Mouse (Mus musculus) hindbrain, embryonic 11.5 days (tissue): ENCODE data around the gene Acot8. TPM values are rescaled to one million over a fixed set of nuclear protein-coding genes. Genes with fewer than 3 reads are reported as not detected.

ENCODE experiments used
- ATAC-seq: fragments of 200-750 bp; cut with Nextera tagmentation; 2 replicates; pipeline ENCODE4 v1.8.0; 2017; ENCODE audit warnings: mild to moderate bottlenecking, moderate TSS enrichment, moderate library complexity; ENCODE audit not compliant: low FRiP score
- DNase-seq: peaks from one replicate; pipeline ENCODE4 v3.0.0-alpha.2; 2015; ENCODE audit warnings: low spot score
- H3K27ac ChIP-seq: fragments of 300-500 bp; sonication (generic); 2 replicates; pipeline ENCODE4 v1.5.1; 2014; ENCODE audit warnings: mild to moderate bottlenecking, low read depth, low read length
- H3K27me3 ChIP-seq: fragments of 300-500 bp; sonication (generic); 2 replicates; pipeline ENCODE4 v1.6.1; 2014; ENCODE audit warnings: mild to moderate bottlenecking, low read length, moderate library complexity, mixed read lengths; ENCODE audit not compliant: control insufficient read depth, insufficient read depth
- H3K36me3 ChIP-seq: fragments of 300-500 bp; sonication (generic); 2 replicates; pipeline ENCODE4 v1.6.1; 2014; ENCODE audit warnings: mild to moderate bottlenecking, low read length, moderate library complexity, mixed read lengths; ENCODE audit not compliant: control insufficient read depth, insufficient read depth
- H3K4me1 ChIP-seq: fragments of 300-500 bp; sonication (generic); replicated peaks from 2 replicates; pipeline ENCODE4 v1.6.1; 2014; ENCODE audit warnings: low read length, mixed read lengths; ENCODE audit not compliant: control insufficient read depth, insufficient read depth
- H3K4me2 ChIP-seq: fragments of 300-500 bp; sonication (generic); replicated peaks from 2 replicates; pipeline ENCODE4 v1.6.1; 2014; ENCODE audit warnings: mild to moderate bottlenecking, low read depth, low read length
- H3K4me3 ChIP-seq: fragments of 300-500 bp; sonication (generic); 2 replicates; pipeline ENCODE4 v1.5.1; 2014; ENCODE audit warnings: low read depth, low read length
- H3K9ac ChIP-seq: fragments of 300-500 bp; sonication (generic); 2 replicates; pipeline ENCODE4 v1.6.1; 2014; ENCODE audit warnings: low read depth, low read length
- H3K9me3 ChIP-seq: fragments of 300-500 bp; sonication (generic); 2 replicates; pipeline ENCODE4 v1.6.1; 2016; ENCODE audit warnings: low read length; ENCODE audit not compliant: control insufficient read depth
- WGBS: fragments of 180-500 bp; shearing (Covaris S2); extraction: QIAGEN DNeasy Blood & Tissue Kit; methylation state at CpG from one replicate; pipeline ENCODE4 v1.1.7; 2014; 5-methylcytosine and 5-hydroxymethylcytosine counted together
- polyA plus RNA-seq: library from polyadenylated mRNA; unstranded; fragments of >200 nt; fragmentation: Nextera tagmentation; extraction: Ambion mirVana; gene quantifications from 2 replicates; pipeline ENCODE4 v1.2.1, GENCODE M21; 2014

The Acot8 gene
- polyA plus RNA-seq, 1 experiment from 2014 or later = 11.9 TPM

GRCm38 (mm10) chr2:164817703-164818102, 13.0 kb upstream of the Acot8 start:
- no peak overlapping the region for H3K4me3 ChIP-seq
- no peak for ATAC-seq
- no peak overlapping the region for H3K9ac ChIP-seq
- no peak overlapping the region for H3K4me2 ChIP-seq
- peak; percentile 18 for DNase-seq
- H3K4me1 ChIP-seq = peaks cover 3% of the 10 kb centered on the region; the same call in 1 of the 2 replicates
- H3K27ac ChIP-seq = no peak overlapping the region
- H3K27me3 ChIP-seq = no peaks in the 10 kb centered on the region
- WGBS = 63% methylated on average over 5 of the region's 5 CpGs
- H3K9me3 ChIP-seq = no peaks in the 10 kb centered on the region
- H3K36me3 ChIP-seq = no peaks in the 10 kb centered on the region

DNA sequence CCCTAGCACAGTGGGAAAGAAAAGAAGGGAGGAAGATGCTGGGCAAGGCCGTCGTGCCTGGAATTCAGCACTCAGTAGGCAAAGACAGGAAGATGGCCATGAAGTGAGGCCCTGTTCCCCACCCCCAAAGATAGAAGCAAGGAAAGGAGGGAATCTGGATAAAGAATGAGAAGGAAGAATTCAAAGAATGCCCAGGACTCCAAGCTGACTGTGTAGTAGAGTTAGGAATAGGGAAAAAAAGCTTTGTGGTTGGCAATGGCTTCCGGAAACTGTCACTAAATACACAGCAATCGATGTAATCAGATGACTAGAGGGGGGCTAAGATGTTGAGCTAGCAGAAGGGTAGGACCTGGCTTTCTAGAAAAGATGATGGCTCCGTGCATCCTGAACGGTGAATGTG, 12.5 kb upstream of the Acot8 start:
- WGBS = 89% methylated on average over 6 of the region's 6 CpGs
- H3K9me3 ChIP-seq = no peaks in the 10 kb centered on the region
- no peak overlapping the region for H3K4me2 ChIP-seq
- no peak overlapping the region for H3K9ac ChIP-seq
- H3K4me1 ChIP-seq = peaks cover under 1% of the 10 kb centered on the region; the same call in 1 of the 2 replicates
- H3K4me3 ChIP-seq = no peak overlapping the region
- no peak overlapping the region for H3K27ac ChIP-seq
- H3K36me3 ChIP-seq = no peaks in the 10 kb centered on the region
- DNase-seq (no peak), ATAC-seq (no peak)
- no peaks in the 10 kb centered on the region for H3K27me3 ChIP-seq

DNA sequence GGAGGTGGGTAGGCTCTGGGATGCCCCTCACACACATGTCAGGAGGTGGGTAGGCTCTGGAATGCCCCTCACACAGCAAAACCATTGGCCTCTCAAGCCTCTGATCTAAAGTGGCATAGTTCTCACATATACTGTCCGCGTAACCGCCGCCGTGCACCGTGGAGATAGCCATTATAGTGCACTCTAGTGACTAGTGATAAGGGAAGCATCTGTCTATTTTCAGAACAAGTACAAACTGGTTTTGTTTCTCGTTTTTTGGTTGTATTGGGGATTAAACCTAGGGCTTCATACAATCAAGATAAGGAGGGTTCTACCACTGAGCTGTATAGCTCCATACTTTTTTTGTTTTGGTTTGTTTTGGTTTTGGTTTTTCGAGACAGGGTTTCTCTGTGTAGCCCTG, 11.1 kb upstream of the Acot8 start:
- Histone ChIP-seq H3K27me3 (no peaks in the 10 kb centered on the region), H3K27ac (no peak overlapping the region), H3K36me3 (no peaks in the 10 kb centered on the region), H3K9me3 (no peaks in the 10 kb centered on the region), H3K9ac (no peak overlapping the region), H3K4me2 (no peak overlapping the region), H3K4me3 (no peak overlapping the region), H3K4me1 (no peaks in the 10 kb centered on the region)
- no peak for ATAC-seq
- 92% methylated on average over 8 of the region's 8 CpGs for WGBS
- no peak for DNase-seq

- ATAC-seq (no peak), DNase-seq (no peak)
- H3K4me1 ChIP-seq = no peaks in the 10 kb centered on the region
- 89% methylated on average over 5 of the region's 5 CpGs for WGBS
- no peaks in the 10 kb centered on the region for H3K9me3 ChIP-seq
- H3K27ac ChIP-seq = no peak overlapping the region
- H3K4me2 ChIP-seq = no peak overlapping the region
- no peaks in the 10 kb centered on the region for H3K27me3 ChIP-seq
- no peak overlapping the region for H3K9ac ChIP-seq
- no peak overlapping the region for H3K4me3 ChIP-seq
- H3K36me3 ChIP-seq = no peaks in the 10 kb centered on the region
These were observed 10.7 kb upstream of the Acot8 start for GRCm38 (mm10) chr2:164815348-164815747.

DNA sequence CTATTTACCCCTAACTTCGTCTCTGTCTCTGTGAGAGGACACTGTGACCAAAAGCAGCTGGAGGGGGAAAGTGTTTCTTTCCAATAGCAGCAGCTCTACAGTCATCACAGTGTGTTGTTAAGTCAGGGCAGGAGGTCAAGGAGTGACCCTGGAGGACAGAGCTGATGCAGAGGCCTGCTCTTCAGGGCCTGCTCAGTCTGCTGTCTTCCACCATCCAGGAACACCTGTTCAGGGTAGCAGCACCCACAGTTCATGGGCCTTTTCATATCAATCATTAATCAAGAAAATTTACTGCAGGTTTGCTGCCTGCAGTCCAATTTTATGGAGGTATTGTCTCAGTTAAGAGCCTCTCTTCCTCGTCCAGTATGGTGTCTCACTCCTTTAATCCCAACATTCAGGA, 8.9 kb upstream of the Acot8 start:
- no peak for DNase-seq
- no peak overlapping the region for H3K4me3 ChIP-seq
- no peak overlapping the region for H3K27ac ChIP-seq
- ATAC-seq = no peak
- no peaks in the 10 kb centered on the region for H3K9me3 ChIP-seq
- no peak overlapping the region for H3K9ac ChIP-seq
- H3K4me1 ChIP-seq = no peaks in the 10 kb centered on the region
- no peaks in the 10 kb centered on the region for H3K27me3 ChIP-seq
- 63% methylated on average over 2 of the region's 2 CpGs for WGBS
- peaks cover 3% of the 10 kb centered on the region; the same call in 1 of the 2 replicates for H3K36me3 ChIP-seq
- no peak overlapping the region for H3K4me2 ChIP-seq

GRCm38 (mm10) chr2:164806614-164807013, 1.9 kb upstream of the Acot8 start:
- no peak overlapping the region for H3K27ac ChIP-seq
- H3K9ac ChIP-seq = no peak overlapping the region
- H3K4me3 ChIP-seq = no peak overlapping the region
- H3K9me3 ChIP-seq = no peaks in the 10 kb centered on the region
- no peak overlapping the region for H3K4me2 ChIP-seq
- peaks cover 4% of the 10 kb centered on the region for H3K4me1 ChIP-seq
- H3K36me3 ChIP-seq = peaks cover 3% of the 10 kb centered on the region; the same call in 1 of the 2 replicates
- 84% methylated on average over 7 of the region's 7 CpGs for WGBS
- DNase-seq = no peak
- H3K27me3 ChIP-seq = no peaks in the 10 kb centered on the region
- no peak for ATAC-seq

DNA sequence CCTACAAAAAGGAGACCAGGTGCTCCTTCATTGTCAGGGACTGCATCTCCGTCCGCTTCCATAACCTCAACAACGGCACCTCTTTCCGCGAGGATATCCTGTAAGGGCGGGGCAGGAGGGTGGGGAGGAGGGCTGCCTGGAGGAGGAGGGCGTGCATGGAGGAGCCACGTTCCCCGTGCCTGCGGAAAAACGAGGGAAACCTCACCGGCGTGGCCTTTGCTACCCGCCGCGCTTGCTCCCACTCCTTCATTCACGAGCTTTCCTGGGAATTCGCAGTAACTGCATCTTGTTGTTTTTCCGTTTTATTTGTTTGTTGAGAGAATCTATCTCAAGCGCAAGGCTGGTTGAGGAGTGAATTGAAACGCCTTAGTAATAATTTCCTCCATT, 643 bp upstream of the Acot8 start:
- peak; percentile 72 for ATAC-seq
- Histone ChIP-seq H3K4me3 (peak overlapping the region; percentile 83), H3K9ac (peak overlapping the region; percentile 75), H3K36me3 (peaks cover 3% of the 10 kb centered on the region; the same call in 1 of the 2 replicates), H3K4me1 (peaks cover 4% of the 10 kb centered on the region), H3K9me3 (no peaks in the 10 kb centered on the region), H3K27ac (peak overlapping the region; percentile 77), H3K27me3 (no peaks in the 10 kb centered on the region), H3K4me2 (peak overlapping the region; percentile 77)
- WGBS = 2% methylated on average over 21 of the region's 21 CpGs
- no peak for DNase-seq

GRCm38 (mm10) chr2:164803921-164804313, 765 bp downstream of the Acot8 start:
- H3K9me3 ChIP-seq = no peaks in the 10 kb centered on the region
- ATAC-seq (no peak), DNase-seq (no peak)
- H3K9ac ChIP-seq = peak overlapping the region; percentile 68; the same call in 1 of the 2 replicates
- H3K36me3 ChIP-seq = peaks cover 6% of the 10 kb centered on the region; the same call in 1 of the 2 replicates
- H3K4me2 ChIP-seq = peak overlapping the region; percentile 51
- no peak overlapping the region for H3K27ac ChIP-seq
- 69% methylated on average over 1 of the region's 1 CpGs for WGBS
- no peaks in the 10 kb centered on the region for H3K27me3 ChIP-seq
- peaks cover 4% of the 10 kb centered on the region for H3K4me1 ChIP-seq
- peak overlapping the region; percentile 83 for H3K4me3 ChIP-seq

GRCm38 (mm10) chr2:164803201-164803920, 1.3 kb downstream of the Acot8 start:
- H3K27me3 ChIP-seq = no peaks in the 10 kb centered on the region
- H3K9ac ChIP-seq = peak overlapping the region; percentile 68; the same call in 1 of the 2 replicates
- H3K9me3 ChIP-seq = no peaks in the 10 kb centered on the region
- peaks cover 3% of the 10 kb centered on the region; the same call in 1 of the 2 replicates for H3K36me3 ChIP-seq
- H3K27ac ChIP-seq = no peak overlapping the region
- DNase-seq = no peak
- H3K4me1 ChIP-seq = peaks cover 4% of the 10 kb centered on the region
- no peak for ATAC-seq
- peak overlapping the region; percentile 83; the same call in 1 of the 2 replicates for H3K4me3 ChIP-seq
- 92% methylated on average over 16 of the region's 16 CpGs for WGBS
- peak overlapping the region; percentile 51; the same call in 1 of the 2 replicates for H3K4me2 ChIP-seq
